Mouse (Mus musculus): ENCODE data around the gene Slc39a7.
"Not testable (repeated sequence)": the region's sequence is repeated elsewhere in the genome, so short reads cannot be mapped to it uniquely, and the experiment has no call there.

The Slc39a7 gene

GRCm38 (mm10) chr17:34030861-34031326, 588 bp downstream of the Slc39a7 start:
- DNase-seq (ENCODE audit: low read depth, low spot score): no peak

DNA sequence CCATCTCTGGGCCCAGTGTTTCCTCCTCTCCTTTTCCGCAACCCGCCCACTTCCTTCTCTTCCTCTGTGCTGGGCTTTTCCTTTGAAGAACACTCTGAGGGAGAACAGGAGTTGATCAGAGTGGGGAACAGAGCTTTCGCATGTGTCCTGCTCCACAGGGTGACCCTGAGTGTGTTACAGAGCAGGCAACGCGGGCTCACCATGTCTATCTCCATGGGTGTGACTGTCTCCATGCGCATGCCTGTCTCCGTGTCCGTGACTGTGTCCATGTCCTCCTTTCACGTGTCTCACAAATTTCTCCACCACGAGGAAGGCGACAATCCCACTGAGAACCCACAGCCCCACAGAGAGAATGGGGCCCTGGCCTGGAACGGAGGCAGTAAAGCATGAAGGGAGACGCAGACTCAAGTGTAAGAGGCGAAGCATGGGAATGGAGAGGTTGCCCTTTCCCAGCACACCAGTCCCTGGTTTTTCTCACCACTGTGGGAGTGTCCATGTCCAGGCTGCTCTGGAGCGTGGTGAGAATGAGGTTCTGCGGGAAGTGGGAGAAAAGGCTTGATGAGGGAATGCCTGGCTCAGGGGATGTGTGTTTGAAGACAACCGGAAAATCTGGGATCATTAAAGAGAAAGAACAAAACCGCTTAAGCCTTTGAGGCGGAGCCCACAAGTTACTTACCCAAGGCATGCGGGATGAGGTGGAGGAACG, 1.4 kb downstream of the Slc39a7 start:
- DNase-seq (ENCODE audit: low read depth, low spot score): no peak

GRCm38 (mm10) chr17:34029150-34029889, 2.2 kb downstream of the Slc39a7 start:
- no peak for DNase-seq (ENCODE audit: low read depth, low spot score)

GRCm38 (mm10) chr17:34028501-34029149, 2.9 kb downstream of the Slc39a7 start:
- no peak for DNase-seq (ENCODE audit: low read depth, low spot score)

DNA sequence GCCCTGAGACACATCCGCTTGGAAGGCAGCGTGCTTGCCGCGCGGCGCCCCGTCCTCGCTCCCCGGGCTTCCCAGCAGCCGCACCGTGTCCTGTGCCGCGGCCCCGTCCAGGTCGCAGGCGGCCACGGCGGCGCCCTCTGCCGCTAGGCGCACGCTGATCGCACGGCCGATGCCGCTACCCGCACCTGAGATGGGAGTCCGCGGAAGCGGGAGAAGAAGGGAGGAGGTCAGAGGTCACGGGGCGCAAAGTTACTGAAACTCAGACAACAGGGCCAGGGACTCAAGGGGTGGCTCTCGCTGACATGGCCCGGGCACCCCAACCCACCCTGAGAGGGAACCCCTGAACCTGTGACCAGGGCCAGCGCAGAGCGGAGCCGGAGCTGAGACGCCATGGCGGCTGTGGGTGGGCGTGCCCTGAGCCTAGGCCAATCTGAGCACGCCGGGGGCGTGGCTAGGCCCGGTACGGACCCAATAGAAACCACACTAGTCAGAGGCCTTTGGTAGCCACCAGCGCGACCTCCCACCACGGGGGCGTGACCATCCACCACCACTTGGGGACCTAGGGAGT, 3.7 kb downstream of the Slc39a7 start, which contains the start of gene H2-Ke6:
H2-Ke6 (minus strand) TSS at position 405 of the 568 bp plus-strand sequence.
- peak; percentile 70 for DNase-seq (ENCODE audit: low read depth, low spot score)

DNA sequence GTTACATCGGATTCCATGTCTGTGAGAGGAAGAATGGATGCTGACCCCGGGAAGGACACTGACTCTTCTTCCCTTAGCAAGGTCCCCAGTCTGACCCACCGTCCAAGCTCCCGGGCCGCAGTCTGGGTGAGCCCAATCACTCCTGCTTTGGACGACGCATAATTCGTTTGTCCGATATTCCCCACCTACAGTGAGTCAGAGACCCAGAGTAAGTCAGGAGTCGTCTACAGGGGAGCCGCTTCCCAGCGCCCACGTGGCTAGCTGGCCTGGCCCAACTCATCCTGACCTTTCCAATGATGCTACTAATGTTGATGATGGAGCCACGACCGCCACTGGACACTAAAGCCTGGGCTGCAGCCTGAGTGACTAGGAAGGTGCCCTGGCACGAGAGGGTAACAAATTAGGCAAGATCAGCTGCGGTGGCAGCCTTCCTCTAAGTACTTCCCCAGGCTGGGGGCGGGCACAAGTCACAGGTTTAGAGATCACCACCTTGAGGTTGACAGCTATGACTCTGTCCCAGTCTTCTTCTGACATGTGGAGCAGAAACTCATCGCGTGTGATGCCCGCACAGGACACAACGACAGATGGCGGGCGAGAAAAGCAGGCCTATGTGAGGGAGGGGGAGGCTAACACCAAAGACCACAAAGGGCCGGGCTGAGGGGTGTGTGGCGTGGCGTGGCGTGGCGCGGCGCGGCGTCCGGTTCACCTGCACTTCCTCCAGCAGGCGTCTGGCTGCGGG, 4.4 kb downstream of the Slc39a7 start:
- DNase-seq (ENCODE audit: low read depth, low spot score): no peak

DNA sequence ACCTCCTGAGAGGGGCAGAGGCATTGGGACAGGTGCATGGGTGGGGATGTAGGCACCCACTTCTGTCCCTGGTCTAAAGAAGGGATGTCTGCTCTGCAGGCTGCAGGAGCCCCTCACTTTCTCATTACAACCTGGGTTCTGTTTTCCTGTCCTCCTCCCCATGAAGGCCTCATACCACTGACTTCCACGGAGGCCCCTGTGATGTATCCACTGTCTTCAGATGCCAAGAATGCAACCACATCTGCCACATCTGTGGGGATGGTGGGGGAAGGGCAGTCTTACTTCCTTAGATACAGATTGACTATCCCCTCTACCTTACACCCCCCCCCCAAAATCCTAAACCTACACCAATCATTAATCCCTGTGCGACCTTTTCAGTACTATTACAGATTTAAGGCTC, 5.3 kb downstream of the Slc39a7 start:
- DNase-seq (ENCODE audit: low read depth, low spot score): no peak

GRCm38 (mm10) chr17:34025756-34026151, 5.7 kb downstream of the Slc39a7 start:
- DNase-seq (ENCODE audit: low read depth, low spot score): no peak

- DNase-seq (ENCODE audit: low read depth, low spot score): no peak
These were observed 6.4 kb downstream of the Slc39a7 start for GRCm38 (mm10) chr17:34024861-34025755.

DNA sequence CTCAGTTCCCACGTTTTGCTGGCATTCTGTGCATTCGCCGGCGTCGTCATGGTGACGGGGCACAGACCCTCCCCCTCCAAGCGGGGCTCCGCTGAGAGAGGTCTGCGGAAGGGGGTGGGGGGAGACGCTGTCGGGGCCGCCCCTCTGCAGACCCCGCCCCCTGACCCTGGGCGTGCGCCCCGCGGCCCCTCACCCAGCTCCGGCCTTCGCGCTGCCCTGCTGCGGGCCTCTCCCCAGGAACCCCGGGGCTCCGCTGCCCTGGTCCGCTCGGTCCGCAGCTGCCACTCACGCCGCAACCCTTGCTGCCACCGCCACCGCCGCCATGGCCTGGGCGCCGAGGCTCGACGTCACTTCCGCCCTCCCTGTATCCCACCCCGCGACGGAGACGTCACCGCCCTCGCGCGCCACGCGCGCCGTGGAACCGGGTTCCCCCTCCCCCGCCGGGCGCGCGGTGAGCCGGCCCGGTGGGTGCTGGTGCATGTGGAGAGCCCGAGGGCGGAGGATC, 7.1 kb downstream of the Slc39a7 start, which contains the start of gene Ring1:
Ring1 (minus strand) TSS at position 364 of the 505 bp plus-strand sequence.
- DNase-seq (ENCODE audit: low read depth, low spot score): peak; percentile 79

DNA sequence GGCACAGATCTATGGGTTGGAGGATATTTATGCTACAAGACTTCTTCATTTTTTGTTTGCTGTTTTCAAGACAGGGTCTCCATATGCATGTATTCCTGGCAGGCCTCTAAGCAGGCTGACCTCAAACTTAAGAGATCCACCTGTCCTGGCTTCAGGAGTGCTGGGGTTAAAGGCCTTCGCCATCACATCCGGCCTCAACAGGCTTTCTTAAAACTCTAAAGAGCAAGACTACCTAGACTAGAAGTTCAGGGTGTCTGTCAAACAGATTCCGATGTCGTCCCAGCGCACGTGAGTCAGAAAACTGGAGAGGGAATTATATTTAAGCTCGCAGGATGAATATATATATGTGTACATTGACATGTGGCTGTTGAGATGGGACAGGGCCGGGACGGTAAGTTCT, 7.8 kb downstream of the Slc39a7 start:
- DNase-seq (ENCODE audit: low read depth, low spot score): no peak

DNA sequence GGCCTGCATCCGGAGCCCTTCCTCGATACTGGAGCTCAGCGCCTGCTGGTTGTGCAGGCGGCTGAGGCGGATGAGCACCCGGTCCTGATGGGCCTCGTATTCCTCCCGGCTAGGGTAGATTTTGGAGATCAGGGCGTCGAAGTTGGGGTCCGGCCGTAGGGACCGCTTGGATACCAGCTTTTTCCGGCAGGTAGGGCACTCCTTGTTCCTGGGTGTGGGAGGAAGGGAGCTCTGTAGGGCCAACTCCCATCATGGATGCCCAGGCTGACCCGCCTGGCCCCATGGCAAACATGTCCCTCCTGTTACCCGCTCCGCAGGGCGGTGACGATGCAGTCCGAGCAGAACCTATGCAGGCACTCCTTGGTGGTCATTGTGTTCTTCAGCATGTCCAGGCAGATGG, 8.5 kb downstream of the Slc39a7 start:
- no peak for DNase-seq (ENCODE audit: low read depth, low spot score)

DNA sequence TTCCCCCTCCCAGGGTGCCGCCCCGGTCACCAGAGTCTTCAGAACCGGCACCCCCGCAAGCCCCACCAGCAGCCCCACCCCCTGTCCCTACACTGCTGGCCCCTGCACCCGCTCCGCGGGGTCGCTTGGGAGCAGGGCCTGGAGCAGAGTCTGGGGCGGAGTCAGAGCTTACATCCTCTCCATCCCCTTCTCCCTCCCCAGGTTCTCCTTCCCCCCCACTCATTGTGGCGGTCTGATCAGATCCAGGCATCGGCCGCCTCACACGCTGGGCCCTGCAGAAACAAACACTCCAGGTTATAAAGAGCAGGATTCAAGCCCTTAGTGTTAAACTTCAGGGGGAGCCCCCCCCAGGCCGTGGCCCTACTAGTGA, 9.1 kb downstream of the Slc39a7 start:
- DNase-seq (ENCODE audit: low read depth, low spot score): no peak

- no peak for DNase-seq (ENCODE audit: low read depth, low spot score)
These were observed 9.7 kb downstream of the Slc39a7 start for GRCm38 (mm10) chr17:34021539-34022413.

DNA sequence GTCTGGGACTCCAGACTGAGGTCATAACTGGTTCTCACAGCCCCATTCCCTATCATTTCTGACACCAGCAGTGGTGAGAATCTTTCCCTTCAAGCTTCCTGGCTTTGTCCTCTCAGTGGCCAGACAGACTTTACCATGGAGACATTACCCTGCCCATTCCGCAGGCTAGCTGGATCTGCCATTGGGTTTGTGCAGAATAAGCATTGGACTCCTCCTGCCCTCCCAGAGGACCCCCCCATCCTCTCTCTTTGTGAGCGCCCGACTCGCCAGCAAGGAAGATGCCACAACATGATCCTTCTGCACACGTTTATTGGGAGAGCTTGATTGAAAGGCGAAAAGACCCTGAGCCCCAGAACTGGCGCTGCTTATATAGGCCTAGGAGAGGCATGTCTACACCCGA, 18.0 kb downstream of the Slc39a7 start:
- no peak for DNase-seq (ENCODE audit: low read depth, low spot score)

GRCm38 (mm10) chr17:34010156-34010555, 21.3 kb downstream of the Slc39a7 start:
- DNase-seq (ENCODE audit: low read depth, low spot score): no peak

DNA sequence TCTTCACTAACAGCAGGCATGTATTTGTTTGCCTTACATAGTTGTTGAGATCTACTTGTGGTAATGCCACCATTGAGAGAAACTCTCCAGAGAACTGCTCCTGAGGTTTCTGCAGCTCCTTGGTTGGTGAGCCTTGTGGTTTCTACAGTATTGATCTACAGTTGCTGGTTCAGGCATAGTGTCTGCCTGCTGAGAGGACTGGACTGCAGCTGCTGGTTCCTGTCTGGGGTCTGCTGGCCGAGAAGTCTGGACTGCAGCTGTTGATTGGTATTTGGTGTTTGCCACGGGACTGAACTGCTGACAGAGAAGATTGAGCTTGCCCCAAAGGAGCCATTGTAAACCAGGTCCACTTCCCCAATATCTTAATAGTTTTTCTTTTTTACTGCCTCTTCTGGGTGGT, 24.9 kb downstream of the Slc39a7 start:
- DNase-seq (ENCODE audit: low read depth, low spot score): no peak

- DNase-seq (ENCODE audit: low read depth, low spot score): no peak
These were observed 28.1 kb downstream of the Slc39a7 start for GRCm38 (mm10) chr17:34003426-34003825.

DNA sequence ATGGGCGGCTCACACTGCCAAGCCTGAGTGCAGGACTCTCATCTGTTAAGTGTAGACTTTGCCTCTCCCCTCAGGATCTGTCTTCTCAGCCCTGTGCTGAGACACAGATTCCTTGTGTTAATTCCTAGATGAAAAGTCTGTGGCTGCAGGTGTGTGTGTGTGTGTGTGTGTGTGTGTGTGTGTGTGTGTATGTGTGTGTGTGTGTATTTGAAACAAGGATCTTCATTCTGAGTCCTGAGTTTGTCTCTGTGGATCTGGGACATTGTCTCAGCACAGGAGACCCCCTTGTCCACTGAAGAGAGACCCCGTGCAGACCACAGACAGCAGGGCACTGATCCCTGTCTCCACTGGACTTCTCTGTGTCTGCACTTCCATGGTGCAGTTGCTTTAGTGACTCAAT, 30.7 kb downstream of the Slc39a7 start:
- not testable (repeated sequence) for DNase-seq (ENCODE audit: low read depth, low spot score)

Measured in retina, adult 2 months (tissue).